Mouse (Mus musculus) intestine, embryonic 16.5 days (tissue): Measurements from ENCODE around the gene Espl1. TPM values are rescaled to one million over a fixed set of nuclear protein-coding genes. Genes with fewer than 3 reads are reported as not detected.
"Not testable (repeated sequence)": the region's sequence is repeated elsewhere in the genome, so short reads cannot be mapped to it uniquely, and the experiment has no call there.

ENCODE experiments used
- ATAC-seq: fragments of 200-750 bp; cut with Nextera tagmentation; 2 replicates; pipeline ENCODE4 v1.8.0; 2017; ENCODE audit warnings: moderate TSS enrichment, moderate library complexity
- H3K27ac ChIP-seq: fragments of 300-500 bp; sonication (generic); 2 replicates; pipeline ENCODE4 v1.5.1; 2014; ENCODE audit warnings: mild to moderate bottlenecking, low read length
- H3K27me3 ChIP-seq: fragments of 300-500 bp; sonication (generic); replicated peaks from 2 replicates; pipeline ENCODE4 v1.6.1; 2014; ENCODE audit warnings: low read length, control low read depth, mixed read lengths; ENCODE audit not compliant: control insufficient read depth, insufficient read depth
- H3K36me3 ChIP-seq: fragments of 300-500 bp; sonication (generic); 2 replicates; pipeline ENCODE4 v1.6.1; 2014; ENCODE audit warnings: low read length, control low read depth; ENCODE audit not compliant: control insufficient read depth, insufficient read depth
- H3K4me1 ChIP-seq: fragments of 300-500 bp; sonication (generic); 2 replicates; pipeline ENCODE4 v1.6.1; 2014; ENCODE audit warnings: low read length, control low read depth, mixed read lengths; ENCODE audit not compliant: control insufficient read depth, insufficient read depth
- H3K4me2 ChIP-seq: fragments of 300-500 bp; sonication (generic); 2 replicates; pipeline ENCODE4 v1.6.1; 2014; ENCODE audit warnings: low read depth, low read length, control low read depth
- H3K4me3 ChIP-seq: fragments of 300-500 bp; sonication (generic); 2 replicates; pipeline ENCODE4 v1.5.1; 2014; ENCODE audit warnings: mild to moderate bottlenecking, low read length
- H3K9ac ChIP-seq: fragments of 300-500 bp; sonication (generic); 2 replicates; pipeline ENCODE4 v1.6.1; 2014; ENCODE audit warnings: low read depth, low read length
- H3K9me3 ChIP-seq: fragments of 300-500 bp; sonication (generic); 2 replicates; pipeline ENCODE4 v1.6.1; 2016; ENCODE audit warnings: low read length, control low read depth; ENCODE audit not compliant: control insufficient read depth
- WGBS: fragments of 180-500 bp; shearing (Covaris S2); extraction: QIAGEN DNeasy Blood & Tissue Kit; methylation state at CpG from one replicate; pipeline ENCODE4 v1.1.7; 2014; 5-methylcytosine and 5-hydroxymethylcytosine counted together
- polyA plus RNA-seq: library from polyadenylated mRNA; unstranded; fragments of >200 nt; fragmentation: Nextera tagmentation; extraction: Ambion mirVana; gene quantifications from 2 replicates; pipeline ENCODE4 v1.2.1, GENCODE M21; 2015

Gene Espl1
- polyA plus RNA-seq, 1 experiment from 2014 or later = 21.1 TPM

DNA sequence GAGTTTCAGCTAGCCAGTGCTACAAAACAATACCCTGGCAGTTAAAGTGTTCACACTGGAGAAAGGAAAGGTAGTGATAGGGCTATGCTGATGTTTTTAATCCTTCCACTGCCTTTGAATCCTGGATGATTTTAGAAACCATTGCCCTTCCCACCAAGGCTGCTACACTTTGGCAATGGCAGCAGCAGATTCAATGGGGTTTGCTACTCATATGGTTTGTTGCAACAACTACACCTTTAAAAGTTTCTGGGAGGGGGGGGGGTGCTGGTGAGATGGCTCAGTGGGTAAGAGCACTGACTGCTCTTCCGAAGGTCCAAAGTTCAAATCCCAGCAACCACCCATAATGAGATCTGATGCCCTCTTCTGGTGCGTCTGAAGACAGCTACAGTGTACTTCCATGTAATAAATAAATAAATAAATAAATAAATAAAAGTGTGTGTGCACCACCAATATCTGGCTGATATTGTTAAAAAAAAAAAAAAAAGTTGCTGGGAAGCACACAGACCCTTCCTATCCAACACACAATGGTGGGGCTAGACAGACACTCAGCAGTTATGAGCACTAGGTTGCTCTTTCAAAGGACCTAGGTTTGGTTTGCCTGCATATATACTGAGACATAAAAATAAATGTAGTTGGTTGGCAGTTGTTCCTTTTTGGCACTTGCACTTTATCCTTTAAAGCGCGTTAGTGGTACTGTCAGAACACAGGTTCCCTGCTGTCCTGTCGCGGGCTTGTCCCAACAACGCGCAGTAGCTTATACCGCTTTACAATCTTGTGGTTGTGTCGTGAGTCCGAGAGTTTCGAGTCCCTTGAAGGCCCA lies 28.8 kb downstream of the Espl1 start:
- H3K27me3 ChIP-seq = no peaks in the 10 kb centered on the region
- WGBS = 74% methylated on average over 12 of the region's 12 CpGs
- H3K36me3 ChIP-seq = peaks cover 12% of the 10 kb centered on the region
- no peak overlapping the region for H3K4me3 ChIP-seq
- no peak overlapping the region for H3K27ac ChIP-seq
- 0 out of 2 replicates have a peak overlapping the region, but pooled peaks have one; percentile 48 for H3K4me2 ChIP-seq
- H3K9me3 ChIP-seq = no peaks in the 10 kb centered on the region
- no peak overlapping the region for H3K9ac ChIP-seq
- 0 out of 2 replicates have a peak, but pooled peaks cover 7% of the 10 kb centered on the region for H3K4me1 ChIP-seq
- ATAC-seq = no peak

DNA sequence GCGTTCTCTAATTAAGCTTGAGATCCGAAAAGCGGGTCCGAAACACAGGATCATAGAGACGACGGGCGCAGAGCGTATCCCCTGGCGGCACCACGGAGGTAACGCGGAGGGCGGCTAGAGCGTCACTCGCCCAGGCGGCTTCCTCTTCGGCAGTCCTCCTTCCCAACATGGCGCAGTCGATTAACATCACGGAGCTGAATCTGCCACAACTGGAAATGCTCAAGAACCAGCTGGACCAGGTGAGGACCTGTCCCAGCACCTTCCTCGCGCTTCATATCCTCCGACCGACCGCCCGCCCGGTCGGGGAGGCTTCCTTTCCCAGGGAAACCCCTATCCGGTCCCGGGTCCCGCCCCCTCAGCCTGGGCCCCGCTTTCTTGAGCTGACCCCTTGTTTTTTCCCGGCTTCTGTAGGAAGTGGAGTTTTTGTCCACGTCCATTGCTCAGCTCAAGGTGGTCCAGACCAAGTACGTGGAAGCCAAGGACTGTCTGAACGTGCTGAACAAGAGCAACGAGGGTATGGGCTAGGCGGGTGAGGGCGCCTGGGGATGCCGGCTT lies 30.0 kb downstream of the Espl1 start, which contains the start of gene Pfdn5:
Gene Pfdn5, plus strand, starts transcription at position 95 of the 555 bp plus-strand sequence.
- peaks cover 12% of the 10 kb centered on the region; the same call in 1 of the 2 replicates for H3K36me3 ChIP-seq

GRCm38 (mm10) chr15:102326892-102327291 lies 30.8 kb downstream of the Espl1 start:
- WGBS = 58% methylated on average over 8 of the region's 8 CpGs
- peaks cover 12% of the 10 kb centered on the region; the same call in 1 of the 2 replicates for H3K36me3 ChIP-seq
- peak overlapping the region; percentile 75 for H3K4me2 ChIP-seq
- H3K27me3 ChIP-seq = no peaks in the 10 kb centered on the region
- no peaks in the 10 kb centered on the region for H3K9me3 ChIP-seq
- H3K4me1 ChIP-seq = peaks cover 11% of the 10 kb centered on the region; the same call in 1 of the 2 replicates
- peak overlapping the region; percentile 54; the same call in 1 of the 2 replicates for H3K27ac ChIP-seq
- H3K9ac ChIP-seq = peak overlapping the region; percentile 81
- H3K4me3 ChIP-seq = peak overlapping the region; percentile 81
- ATAC-seq = no peak

More for the DNA sequence above, 30.0 kb downstream of the Espl1 start, which contains the start of gene Pfdn5:
- Histone ChIP-seq H3K9ac (peak within 1 kb of the TSS; percentile 81), H3K4me2 (peak within 1 kb of the TSS; percentile 75), H3K9me3 (no peaks in the 10 kb centered on the region), H3K4me3 (peak within 1 kb of the TSS; percentile 81), H3K4me1 (peaks cover 8% of the 10 kb centered on the region; the same call in 1 of the 2 replicates), H3K27me3 (no peaks in the 10 kb centered on the region), H3K27ac (peak within 1 kb of the TSS; percentile 63)
- under 1% methylated on average over 40 of the region's 40 CpGs for WGBS
- ATAC-seq = peak; percentile 92

DNA sequence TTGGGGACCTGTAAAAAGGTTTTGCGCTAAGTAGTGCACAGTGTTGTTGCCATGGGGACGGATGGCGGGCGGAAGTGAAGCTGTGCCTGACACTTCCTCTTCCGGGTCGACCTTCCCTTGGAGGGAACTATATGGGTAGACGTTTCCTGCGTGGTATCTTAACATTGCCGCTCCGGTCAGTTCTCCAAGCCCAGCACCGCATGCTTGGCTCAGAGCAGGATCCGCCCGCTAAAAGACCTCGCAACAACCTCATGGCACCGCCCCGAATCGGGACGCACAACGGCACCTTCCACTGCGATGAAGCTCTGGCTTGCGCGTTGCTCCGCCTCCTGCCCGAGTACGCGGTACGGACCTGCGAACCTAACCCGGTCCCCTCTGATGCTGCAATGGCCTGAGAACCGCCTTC lies 35.5 kb downstream of the Espl1 start, which contains the start of gene Myg1:
Gene Myg1, plus strand, starts transcription at position 100 of the 406 bp plus-strand sequence.
- peak within 1 kb of the TSS; percentile 72 for H3K4me3 ChIP-seq
- peaks cover 18% of the 10 kb centered on the region for H3K36me3 ChIP-seq
- under 1% methylated on average over 30 of the region's 30 CpGs for WGBS
- peak within 1 kb of the TSS; percentile 75 for H3K27ac ChIP-seq
- peak; percentile 95 for ATAC-seq
- H3K4me2 ChIP-seq = peak within 1 kb of the TSS; percentile 69
- no peaks in the 10 kb centered on the region for H3K9me3 ChIP-seq
- H3K9ac ChIP-seq = peak within 1 kb of the TSS; percentile 85
- no peaks in the 10 kb centered on the region for H3K27me3 ChIP-seq
- H3K4me1 ChIP-seq = peaks cover 17% of the 10 kb centered on the region

- H3K9ac ChIP-seq = no peak overlapping the region
- no peak for ATAC-seq
- peaks cover 18% of the 10 kb centered on the region for H3K36me3 ChIP-seq
- H3K27ac ChIP-seq = no peak overlapping the region
- H3K4me1 ChIP-seq = peaks cover 13% of the 10 kb centered on the region
- H3K27me3 ChIP-seq = no peaks in the 10 kb centered on the region
- no peak overlapping the region for H3K4me2 ChIP-seq
- 83% methylated on average over 8 of the region's 8 CpGs for WGBS
- H3K9me3 ChIP-seq = no peaks in the 10 kb centered on the region
- H3K4me3 ChIP-seq = no peak overlapping the region
These were observed 39.2 kb downstream of the Espl1 start for GRCm38 (mm10) chr15:102335254-102335653.

GRCm38 (mm10) chr15:102335925-102336324 lies 39.9 kb downstream of the Espl1 start:
- not testable (repeated sequence) for H3K9ac ChIP-seq, ATAC-seq, H3K9me3 ChIP-seq, H3K4me3 ChIP-seq, H3K4me2 ChIP-seq, H3K27me3 ChIP-seq, H3K27ac ChIP-seq
- WGBS = 88% methylated on average over 5 of the region's 5 CpGs
- H3K4me1 ChIP-seq = peaks cover 13% of the 10 kb centered on the region
- H3K36me3 ChIP-seq = peaks cover 15% of the 10 kb centered on the region

DNA sequence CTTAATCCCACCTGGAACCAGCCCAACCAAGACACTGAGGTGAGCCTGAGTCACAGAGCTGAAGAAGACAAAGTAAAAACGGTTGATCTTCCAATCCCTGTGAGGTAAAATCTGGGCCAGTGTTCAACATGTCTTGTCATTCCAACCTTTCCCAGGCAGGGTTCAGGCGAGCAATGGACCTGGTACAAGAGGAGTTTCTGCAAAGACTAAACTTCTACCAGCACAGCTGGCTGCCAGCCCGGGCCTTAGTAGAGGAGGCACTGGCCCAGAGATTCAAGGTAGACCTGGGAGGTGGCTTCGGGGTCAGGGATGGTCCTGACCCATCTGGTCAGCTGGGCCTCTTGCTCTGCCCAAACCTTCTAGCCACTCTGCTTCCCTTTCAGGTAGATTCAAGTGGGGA lies 40.9 kb downstream of the Espl1 start:
- WGBS = 90% methylated on average over 4 of the region's 4 CpGs
- Histone ChIP-seq H3K4me3 (no peak overlapping the region), H3K9ac (no peak overlapping the region), H3K9me3 (no peaks in the 10 kb centered on the region), H3K27me3 (no peaks in the 10 kb centered on the region), H3K4me2 (no peak overlapping the region), H3K27ac (no peak overlapping the region), H3K36me3 (peaks cover 15% of the 10 kb centered on the region), H3K4me1 (peaks cover 9% of the 10 kb centered on the region)
- ATAC-seq = no peak

- peak; percentile 36; the same call in 1 of the 2 replicates for ATAC-seq
- WGBS = 48% methylated on average over 5 of the region's 5 CpGs
- Histone ChIP-seq H3K4me3 (no peak overlapping the region), H3K9me3 (no peaks in the 10 kb centered on the region), H3K36me3 (peaks cover 10% of the 10 kb centered on the region), H3K4me2 (no peak overlapping the region), H3K4me1 (no peaks in the 10 kb centered on the region), H3K27ac (no peak overlapping the region), H3K27me3 (no peaks in the 10 kb centered on the region), H3K9ac (no peak overlapping the region)
These were observed 43.5 kb downstream of the Espl1 start for GRCm38 (mm10) chr15:102339612-102340011.

DNA sequence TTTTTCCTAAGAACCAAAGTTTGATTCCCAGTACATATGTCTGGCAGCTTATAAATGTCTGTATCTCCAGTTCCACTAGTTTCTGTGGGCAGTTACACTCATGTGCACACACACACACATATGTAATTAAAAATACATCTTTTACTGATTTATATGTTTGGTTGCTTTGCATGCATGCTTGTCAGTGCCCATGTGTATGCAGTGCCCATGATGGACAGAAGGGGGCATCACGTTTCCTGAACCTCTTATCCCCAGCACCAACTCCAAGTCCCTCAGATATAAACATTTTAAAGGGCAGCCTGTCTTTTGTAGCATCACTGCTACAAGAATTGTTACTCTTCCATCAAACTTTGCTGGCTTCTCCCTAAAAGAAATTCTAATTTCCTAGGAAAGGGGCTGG lies 45.5 kb downstream of the Espl1 start:
- Histone ChIP-seq H3K36me3 (peaks cover 4% of the 10 kb centered on the region), H3K4me2 (no peak overlapping the region), H3K27ac (no peak overlapping the region), H3K27me3 (no peaks in the 10 kb centered on the region), H3K9me3 (no peaks in the 10 kb centered on the region), H3K9ac (no peak overlapping the region), H3K4me1 (no peaks in the 10 kb centered on the region), H3K4me3 (no peak overlapping the region)
- 13% methylated on average over 1 of the region's 1 CpGs for WGBS
- no peak for ATAC-seq
